Mouse (Mus musculus) cerebellum, adult 9-11 months (tissue): ENCODE results near the gene Anks6.

Experiments
- DNase-seq: peaks from one replicate; pipeline ENCODE4 v3.0.0; 2022

Anks6 gene

GRCm38 (mm10) chr4:47056791-47057509 lies at the start of gene Anks6:
TSS of gene Anks6 (minus strand) at chr4:47057427.
- DNase-seq: peak; percentile 86

- DNase-seq: no peak
Measured at GRCm38 (mm10) chr4:47103561-47103960, 46.3 kb upstream of the Anks6 start.

- no peak for DNase-seq
Measured at GRCm38 (mm10) chr4:47093647-47094046, 36.4 kb upstream of the Anks6 start.

GRCm38 (mm10) chr4:47093161-47093560 lies 35.9 kb upstream of the Anks6 start:
- DNase-seq: no peak

GRCm38 (mm10) chr4:47092387-47093021 lies 35.3 kb upstream of the Anks6 start:
- DNase-seq: peak; percentile 6

GRCm38 (mm10) chr4:47091493-47092386 lies 34.5 kb upstream of the Anks6 start, which contains the start of gene Galnt12:
TSS of gene Galnt12 (plus strand) at chr4:47091909.
- no peak for DNase-seq

GRCm38 (mm10) chr4:47088671-47089070 lies 31.4 kb upstream of the Anks6 start:
- no peak for DNase-seq

- no peak for DNase-seq
Measured at GRCm38 (mm10) chr4:47083824-47084223, 26.6 kb upstream of the Anks6 start.

- DNase-seq: no peak
Measured at GRCm38 (mm10) chr4:47080647-47081010, 23.4 kb upstream of the Anks6 start.

GRCm38 (mm10) chr4:47079997-47080646 lies 22.9 kb upstream of the Anks6 start:
- no peak for DNase-seq

GRCm38 (mm10) chr4:47075054-47075453 lies 17.8 kb upstream of the Anks6 start:
- no peak for DNase-seq

- DNase-seq: peak; percentile 32
Measured at GRCm38 (mm10) chr4:47060900-47061299, 3.7 kb upstream of the Anks6 start.

GRCm38 (mm10) chr4:47057510-47058325 lies 491 bp upstream of the Anks6 start:
- no peak for DNase-seq

GRCm38 (mm10) chr4:47055570-47056080 lies 1.6 kb downstream of the Anks6 start:
- peak; percentile 63 for DNase-seq

GRCm38 (mm10) chr4:47055170-47055569 lies 2.1 kb downstream of the Anks6 start:
- peak; percentile 52 for DNase-seq

GRCm38 (mm10) chr4:47051905-47052304 lies 5.3 kb downstream of the Anks6 start:
- DNase-seq: no peak

GRCm38 (mm10) chr4:47050642-47051381 lies 6.4 kb downstream of the Anks6 start:
- DNase-seq: peak; percentile 27

GRCm38 (mm10) chr4:47050167-47050566 lies 7.1 kb downstream of the Anks6 start:
- peak; percentile 83 for DNase-seq

GRCm38 (mm10) chr4:47049216-47049615 lies 8.0 kb downstream of the Anks6 start:
- peak; percentile 52 for DNase-seq

- no peak for DNase-seq
Measured at GRCm38 (mm10) chr4:47047765-47048164, 9.5 kb downstream of the Anks6 start.

- no peak for DNase-seq
Measured at GRCm38 (mm10) chr4:47046974-47047373, 10.3 kb downstream of the Anks6 start.
